Mouse (Mus musculus) cortical plate, adult 2 months (tissue): ENCODE results near the gene 1190007I07Rik.

Experiments used
- CTCF ChIP-seq: fragments of 200-500 bp; IDR thresholded peaks from 2 replicates; pipeline ENCODE4 v1.5.1; 2011; ENCODE audit warnings: mild to moderate bottlenecking, control low read depth, low read length; ENCODE audit not compliant: insufficient read depth; ENCODE audit errors: extremely low read depth
- POLR2A ChIP-seq: fragments of 200-500 bp; IDR thresholded peaks from 2 replicates; pipeline ENCODE4 v1.6.1; 2011; ENCODE audit warnings: mild to moderate bottlenecking, low read length, control low read depth; ENCODE audit not compliant: insufficient read depth; ENCODE audit errors: extremely low read depth

DNA sequence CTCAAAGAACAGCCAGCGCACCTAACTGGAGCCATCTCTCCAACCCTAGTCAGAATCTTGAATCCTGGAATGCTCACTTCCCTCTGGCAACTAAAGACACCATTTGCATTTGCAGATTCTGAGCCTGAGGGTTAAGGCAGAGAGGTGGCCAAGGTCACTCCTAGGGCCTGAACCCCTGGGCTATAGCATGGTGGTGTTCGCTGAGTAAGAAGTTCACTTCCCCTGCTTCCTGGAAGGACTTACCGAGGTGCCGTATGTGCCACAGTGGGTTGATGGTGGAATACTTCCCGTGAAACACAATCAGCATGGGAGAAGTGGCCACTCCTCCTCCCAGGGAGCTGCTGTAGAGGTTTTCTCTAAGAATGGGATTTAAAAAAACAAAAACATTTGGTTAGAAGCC, 29.6 kb upstream of the 1190007I07Rik start:
- no peak for TF ChIP-seq CTCF
- TF ChIP-seq POLR2A, result no peak
